Mouse (Mus musculus): ENCODE data around the gene Fndc7. TPM values are rescaled to one million over a fixed set of nuclear protein-coding genes. Genes with fewer than 3 reads are reported as not detected.
A peak's percentile ranks its signal among the peaks of the same experiment; 100 is the strongest.

Gene Fndc7
- polyA plus RNA-seq, 1 experiment from 2014 or later, result 0.05 TPM

- peaks cover 10% of the 10 kb centered on the region for H3K36me3 ChIP-seq
- H3K9ac ChIP-seq, result peak within 1 kb of the TSS; percentile 92
- H3K4me1 ChIP-seq, result peaks cover 14% of the 10 kb centered on the region
- H3K27me3 ChIP-seq (replicated peaks), result no peaks in the 10 kb centered on the region
- ATAC-seq (ENCODE audit: low FRiP score, low read depth), result peak; percentile 100
- peak within 1 kb of the TSS; percentile 96 for H3K27ac ChIP-seq
- WGBS, result 1% methylated on average over 53 of the region's 53 CpGs
- H3K4me2 ChIP-seq (replicated peaks), result peak within 1 kb of the TSS; percentile 91
- H3K9me3 ChIP-seq, result no peaks in the 10 kb centered on the region
- peak within 1 kb of the TSS; percentile 91 for H3K4me3 ChIP-seq
Observed at GRCm38 (mm10) chr3:108911548-108912413, 22.0 kb upstream of the Fndc7 start, which contains the start of gene Prpf38b. Gene Prpf38b (minus strand): TSS chr3:108911727.

GRCm38 (mm10) chr3:108911081-108911547 lies 21.3 kb upstream of the Fndc7 start:
- Histone ChIP-seq H3K9me3 (no peaks in the 10 kb centered on the region), H3K27ac (peak overlapping the region; percentile 96), H3K27me3 (replicated peaks) (no peaks in the 10 kb centered on the region), H3K36me3 (peaks cover 10% of the 10 kb centered on the region), H3K9ac (peak overlapping the region; percentile 92), H3K4me3 (peak overlapping the region; percentile 91), H3K4me2 (replicated peaks) (peak overlapping the region; percentile 91), H3K4me1 (peaks cover 14% of the 10 kb centered on the region)
- ATAC-seq (ENCODE audit: low FRiP score, low read depth), result peak; percentile 89
- under 1% methylated on average over 44 of the region's 44 CpGs for WGBS

GRCm38 (mm10) chr3:108910303-108911080 lies 20.7 kb upstream of the Fndc7 start:
- Histone ChIP-seq H3K27me3 (replicated peaks) (no peaks in the 10 kb centered on the region), H3K9me3 (no peaks in the 10 kb centered on the region), H3K27ac (peak overlapping the region; percentile 96), H3K9ac (peak overlapping the region; percentile 92), H3K4me3 (peak overlapping the region; percentile 91), H3K4me2 (replicated peaks) (peak overlapping the region; percentile 91), H3K4me1 (peaks cover 14% of the 10 kb centered on the region), H3K36me3 (peaks cover 13% of the 10 kb centered on the region)
- no peak for ATAC-seq (ENCODE audit: low FRiP score, low read depth)
- under 1% methylated on average over 32 of the region's 32 CpGs for WGBS

- Histone ChIP-seq H3K9ac (no peak overlapping the region), H3K4me3 (no peak overlapping the region), H3K27me3 (replicated peaks) (no peaks in the 10 kb centered on the region), H3K4me2 (replicated peaks) (no peak overlapping the region), H3K36me3 (peaks cover 50% of the 10 kb centered on the region), H3K27ac (no peak overlapping the region), H3K4me1 (no peaks in the 10 kb centered on the region), H3K9me3 (no peaks in the 10 kb centered on the region)
- 92% methylated on average over 6 of the region's 6 CpGs for WGBS
- no peak for ATAC-seq (ENCODE audit: low FRiP score, low read depth)
Observed at GRCm38 (mm10) chr3:108902934-108903333, 13.1 kb upstream of the Fndc7 start.

- H3K9ac ChIP-seq, result no peak overlapping the region
- H3K9me3 ChIP-seq, result no peaks in the 10 kb centered on the region
- H3K27ac ChIP-seq, result no peak overlapping the region
- ATAC-seq (ENCODE audit: low FRiP score, low read depth), result no peak
- H3K4me2 ChIP-seq (replicated peaks), result no peak overlapping the region
- no peaks in the 10 kb centered on the region for H3K4me1 ChIP-seq
- peaks cover 42% of the 10 kb centered on the region for H3K36me3 ChIP-seq
- 58% methylated on average over 2 of the region's 2 CpGs for WGBS
- H3K4me3 ChIP-seq, result no peak overlapping the region
- H3K27me3 ChIP-seq (replicated peaks), result no peaks in the 10 kb centered on the region
Observed at GRCm38 (mm10) chr3:108902038-108902437, 12.2 kb upstream of the Fndc7 start.

- H3K4me3 ChIP-seq, result no peak overlapping the region
- no peak overlapping the region for H3K27ac ChIP-seq
- no peak for ATAC-seq (ENCODE audit: low FRiP score, low read depth)
- peaks cover 38% of the 10 kb centered on the region for H3K36me3 ChIP-seq
- no peaks in the 10 kb centered on the region for H3K4me1 ChIP-seq
- no peak overlapping the region for H3K4me2 ChIP-seq (replicated peaks)
- no peak overlapping the region for H3K9ac ChIP-seq
- H3K9me3 ChIP-seq, result no peaks in the 10 kb centered on the region
- 83% methylated on average over 5 of the region's 5 CpGs for WGBS
- H3K27me3 ChIP-seq (replicated peaks), result no peaks in the 10 kb centered on the region
Observed at GRCm38 (mm10) chr3:108900681-108901080, 10.9 kb upstream of the Fndc7 start.

GRCm38 (mm10) chr3:108900147-108900546 lies 10.3 kb upstream of the Fndc7 start:
- H3K27me3 ChIP-seq (replicated peaks), result no peaks in the 10 kb centered on the region
- no peak overlapping the region for H3K4me3 ChIP-seq
- H3K9me3 ChIP-seq, result no peaks in the 10 kb centered on the region
- no peak for ATAC-seq (ENCODE audit: low FRiP score, low read depth)
- H3K4me1 ChIP-seq, result no peaks in the 10 kb centered on the region
- H3K27ac ChIP-seq, result no peak overlapping the region
- H3K36me3 ChIP-seq, result peaks cover 37% of the 10 kb centered on the region
- no peak overlapping the region for H3K9ac ChIP-seq
- WGBS, result 83% methylated on average over 3 of the region's 3 CpGs
- H3K4me2 ChIP-seq (replicated peaks), result no peak overlapping the region

GRCm38 (mm10) chr3:108898640-108899039 lies 8.8 kb upstream of the Fndc7 start:
- no peak overlapping the region for H3K4me2 ChIP-seq (replicated peaks)
- no peaks in the 10 kb centered on the region for H3K27me3 ChIP-seq (replicated peaks)
- H3K4me1 ChIP-seq, result no peaks in the 10 kb centered on the region
- H3K9me3 ChIP-seq, result no peaks in the 10 kb centered on the region
- H3K4me3 ChIP-seq, result no peak overlapping the region
- 95% methylated on average over 4 of the region's 4 CpGs for WGBS
- peaks cover 22% of the 10 kb centered on the region for H3K36me3 ChIP-seq
- no peak for ATAC-seq (ENCODE audit: low FRiP score, low read depth)
- H3K9ac ChIP-seq, result no peak overlapping the region
- no peak overlapping the region for H3K27ac ChIP-seq

GRCm38 (mm10) chr3:108892914-108893313 lies 3.1 kb upstream of the Fndc7 start:
- H3K27me3 ChIP-seq (replicated peaks), result no peaks in the 10 kb centered on the region
- ATAC-seq (ENCODE audit: low FRiP score, low read depth), result no peak
- H3K4me3 ChIP-seq, result no peak overlapping the region
- no peaks in the 10 kb centered on the region for H3K36me3 ChIP-seq
- H3K4me1 ChIP-seq, result no peaks in the 10 kb centered on the region
- no peak overlapping the region for H3K9ac ChIP-seq
- H3K9me3 ChIP-seq, result no peaks in the 10 kb centered on the region
- H3K4me2 ChIP-seq (replicated peaks), result no peak overlapping the region
- 67% methylated on average over 4 of the region's 4 CpGs for WGBS
- no peak overlapping the region for H3K27ac ChIP-seq

- 95% methylated on average over 1 of the region's 1 CpGs for WGBS
- Histone ChIP-seq H3K9ac (no peak overlapping the region), H3K27ac (no peak overlapping the region), H3K4me2 (replicated peaks) (no peak overlapping the region), H3K27me3 (replicated peaks) (no peaks in the 10 kb centered on the region), H3K4me3 (no peak overlapping the region), H3K36me3 (no peaks in the 10 kb centered on the region), H3K9me3 (no peaks in the 10 kb centered on the region), H3K4me1 (0 out of 2 replicates have a peak, but pooled peaks cover 3% of the 10 kb centered on the region)
- no peak for ATAC-seq (ENCODE audit: low FRiP score, low read depth)
Observed at GRCm38 (mm10) chr3:108892080-108892479, 2.3 kb upstream of the Fndc7 start.

- Histone ChIP-seq H3K4me1 (peaks cover 18% of the 10 kb centered on the region), H3K36me3 (no peaks in the 10 kb centered on the region), H3K4me2 (replicated peaks) (no peak overlapping the region), H3K27ac (no peak overlapping the region), H3K9me3 (no peaks in the 10 kb centered on the region), H3K27me3 (replicated peaks) (no peaks in the 10 kb centered on the region), H3K4me3 (no peak overlapping the region), H3K9ac (no peak overlapping the region)
- ATAC-seq (ENCODE audit: low FRiP score, low read depth), result no peak
- WGBS, result 94% methylated on average over 3 of the region's 3 CpGs
Observed at GRCm38 (mm10) chr3:108887618-108887975, 2.2 kb downstream of the Fndc7 start.

GRCm38 (mm10) chr3:108886934-108887617 lies 2.7 kb downstream of the Fndc7 start:
- Histone ChIP-seq H3K9ac (no peak overlapping the region), H3K4me1 (peaks cover 18% of the 10 kb centered on the region), H3K36me3 (no peaks in the 10 kb centered on the region), H3K9me3 (no peaks in the 10 kb centered on the region), H3K27ac (no peak overlapping the region), H3K27me3 (replicated peaks) (no peaks in the 10 kb centered on the region), H3K4me3 (no peak overlapping the region), H3K4me2 (replicated peaks) (no peak overlapping the region)
- ATAC-seq (ENCODE audit: low FRiP score, low read depth), result no peak
- 66% methylated on average over 12 of the region's 12 CpGs for WGBS
